Mouse (Mus musculus) G1E (cell line): ENCODE data around the gene Zfp84.
"Not testable (repeated sequence)": the region's sequence is repeated elsewhere in the genome, so short reads cannot be mapped to it uniquely, and the experiment has no call there.

ENCODE experiments used
- CTCF ChIP-seq: IDR thresholded peaks from 2 replicates; pipeline ENCODE4 v1.5.1; 2012; ENCODE audit warnings: low read depth, low read length, inconsistent platforms, mixed read lengths
- GATA1 ChIP-seq: IDR thresholded peaks from 2 replicates; pipeline ENCODE4 v1.6.1; 2012; ENCODE audit warnings: borderline replicate concordance, low read length, inconsistent platforms, mixed read lengths
- GATA2 ChIP-seq: IDR thresholded peaks from 2 replicates; pipeline ENCODE4 v1.6.1; 2012; ENCODE audit warnings: low read depth, low read length, inconsistent platforms, borderline replicate concordance
- TAL1 ChIP-seq: conservative IDR thresholded peaks from 2 replicates; pipeline ENCODE4 v1.6.1; 2012; ENCODE audit warnings: low read depth, low read length, inconsistent platforms, mixed read lengths

DNA sequence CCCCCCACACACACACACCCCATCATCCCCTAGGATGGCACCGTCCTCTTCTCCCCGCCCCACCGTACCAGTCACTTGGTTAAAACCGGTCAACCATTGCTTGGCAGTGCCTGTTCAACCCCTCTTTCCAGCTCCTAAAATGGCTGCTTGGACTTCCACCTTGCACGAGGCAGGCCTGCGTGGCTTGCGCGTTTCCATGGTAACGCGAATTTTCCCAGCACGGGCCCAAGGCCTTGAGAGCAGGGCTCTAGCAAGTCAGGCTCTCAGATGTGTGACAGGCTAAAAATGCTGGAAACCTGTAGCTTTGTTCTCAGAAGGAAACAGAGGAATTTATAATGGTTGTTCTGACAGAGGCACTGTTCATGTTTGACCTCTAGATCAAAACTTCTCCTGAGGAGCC lies 41.5 kb upstream of the Zfp84 start, which contains the start of gene Catsperg2:
- not testable (repeated sequence) for TF ChIP-seq CTCF, GATA1, TAL1, GATA2
